Mouse (Mus musculus): ENCODE data around the gene Slc8b1.

GRCm38 (mm10) chr5:120464321-120464720 is 46.6 kb upstream of the Slc8b1 start:
- TF ChIP-seq CTCF (IDR thresholded peaks at IDR 0.05; ENCODE audit: insufficient read depth, low read length), result no peak
- TF ChIP-seq POLR2A (IDR thresholded peaks at IDR 0.05; ENCODE audit: borderline replicate concordance, extremely low read depth, low read depth, low read length), result no peak

Measured in lung, adult 2 months (tissue).